Mouse (Mus musculus) limb, embryonic 13.5 days (tissue): Measurements from ENCODE around the gene Col19a1. TPM values are rescaled to one million over a fixed set of nuclear protein-coding genes. Genes with fewer than 3 reads are reported as not detected.

Source experiments
- ATAC-seq: fragments of 200-750 bp; cut with Nextera tagmentation; 2 replicates; pipeline ENCODE4 v1.8.0; 2017; ENCODE audit warnings: low read depth, moderate number of reproducible peaks, moderate TSS enrichment; ENCODE audit not compliant: low FRiP score
- H3K27ac ChIP-seq: fragments of 300-500 bp; sonication (generic); 2 replicates; pipeline ENCODE4 v1.5.1; 2015; ENCODE audit warnings: inconsistent platforms, mild to moderate bottlenecking, moderate library complexity
- H3K27me3 ChIP-seq: fragments of 300-500 bp; sonication (generic); 2 replicates; pipeline ENCODE4 v1.6.1; 2015; ENCODE audit warnings: mild to moderate bottlenecking, inconsistent platforms
- H3K36me3 ChIP-seq: fragments of 300-500 bp; sonication (generic); 2 replicates; pipeline ENCODE4 v1.6.1; 2015; ENCODE audit warnings: inconsistent platforms, mild to moderate bottlenecking, moderate library complexity
- H3K4me1 ChIP-seq: fragments of 300-500 bp; sonication (generic); 2 replicates; pipeline ENCODE4 v1.6.1; 2015; ENCODE audit warnings: inconsistent platforms
- H3K4me2 ChIP-seq: fragments of 300-500 bp; sonication (generic); replicated peaks from 2 replicates; pipeline ENCODE4 v1.6.1; 2015; ENCODE audit warnings: inconsistent platforms, mild to moderate bottlenecking, moderate library complexity
- H3K4me3 ChIP-seq: fragments of 300-500 bp; sonication (generic); 2 replicates; pipeline ENCODE4 v1.5.1; 2015; ENCODE audit warnings: moderate library complexity, mild to moderate bottlenecking, inconsistent platforms
- H3K9ac ChIP-seq: fragments of 300-500 bp; sonication (generic); 2 replicates; pipeline ENCODE4 v1.6.1; 2015; ENCODE audit warnings: mild to moderate bottlenecking, inconsistent platforms
- H3K9me3 ChIP-seq: fragments of 300-500 bp; sonication (generic); 2 replicates; pipeline ENCODE4 v1.6.1; 2016; ENCODE audit warnings: inconsistent platforms
- WGBS: fragments of 180-500 bp; shearing (Covaris S2); methylation state at CpG from one replicate; pipeline ENCODE4 v1.1.7; 2015; 5-methylcytosine and 5-hydroxymethylcytosine counted together
- polyA plus RNA-seq: library from polyadenylated mRNA; unstranded; fragments of >200 nt; fragmentation: Nextera tagmentation; extraction: Ambion mirVana; gene quantifications from 2 replicates; pipeline ENCODE4 v1.2.1, GENCODE M21; 2015

Col19a1 gene
- polyA plus RNA-seq, 1 experiment from 2014 or later: 6.5 TPM

GRCm38 (mm10) chr1:24240039-24240691, 347.1 kb downstream of the Col19a1 start:
- 14% methylated on average over 8 of the region's 8 CpGs for WGBS
- no peak for ATAC-seq
- H3K9me3 ChIP-seq: no peaks in the 10 kb centered on the region
- H3K27ac ChIP-seq: no peak overlapping the region
- H3K9ac ChIP-seq: no peak overlapping the region
- H3K4me3 ChIP-seq: no peak overlapping the region
- H3K4me2 ChIP-seq: peak overlapping the region; percentile 3; the same call in 1 of the 2 replicates
- peaks cover 5% of the 10 kb centered on the region for H3K36me3 ChIP-seq
- no peaks in the 10 kb centered on the region for H3K27me3 ChIP-seq
- H3K4me1 ChIP-seq: peaks cover 26% of the 10 kb centered on the region

DNA sequence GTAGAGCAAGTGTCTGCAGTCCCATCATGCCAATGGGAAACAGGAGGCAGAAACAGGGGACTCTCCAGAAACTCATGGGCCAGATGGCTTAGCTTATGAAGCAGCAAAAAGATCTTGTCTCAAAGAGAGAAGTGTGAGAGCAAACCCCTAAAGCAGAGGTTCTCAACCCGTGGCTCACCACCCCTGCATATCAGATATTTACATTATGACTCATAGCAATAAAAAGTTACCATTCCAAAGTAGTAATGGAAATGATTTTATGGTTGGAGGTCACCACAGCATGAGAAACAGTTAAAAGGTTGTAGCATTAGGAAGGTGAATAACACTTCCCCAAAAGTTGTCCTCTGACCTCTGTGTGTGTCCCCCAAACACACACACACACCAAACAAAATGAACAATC, 350.9 kb downstream of the Col19a1 start:
- no peak for ATAC-seq
- Histone ChIP-seq H3K27ac (no peak overlapping the region), H3K9me3 (no peaks in the 10 kb centered on the region), H3K4me1 (peaks cover 28% of the 10 kb centered on the region), H3K4me2 (no peak overlapping the region), H3K9ac (no peak overlapping the region), H3K27me3 (no peaks in the 10 kb centered on the region), H3K36me3 (peaks cover 11% of the 10 kb centered on the region), H3K4me3 (no peak overlapping the region)
- WGBS: 62% methylated on average over 1 of the region's 1 CpGs

DNA sequence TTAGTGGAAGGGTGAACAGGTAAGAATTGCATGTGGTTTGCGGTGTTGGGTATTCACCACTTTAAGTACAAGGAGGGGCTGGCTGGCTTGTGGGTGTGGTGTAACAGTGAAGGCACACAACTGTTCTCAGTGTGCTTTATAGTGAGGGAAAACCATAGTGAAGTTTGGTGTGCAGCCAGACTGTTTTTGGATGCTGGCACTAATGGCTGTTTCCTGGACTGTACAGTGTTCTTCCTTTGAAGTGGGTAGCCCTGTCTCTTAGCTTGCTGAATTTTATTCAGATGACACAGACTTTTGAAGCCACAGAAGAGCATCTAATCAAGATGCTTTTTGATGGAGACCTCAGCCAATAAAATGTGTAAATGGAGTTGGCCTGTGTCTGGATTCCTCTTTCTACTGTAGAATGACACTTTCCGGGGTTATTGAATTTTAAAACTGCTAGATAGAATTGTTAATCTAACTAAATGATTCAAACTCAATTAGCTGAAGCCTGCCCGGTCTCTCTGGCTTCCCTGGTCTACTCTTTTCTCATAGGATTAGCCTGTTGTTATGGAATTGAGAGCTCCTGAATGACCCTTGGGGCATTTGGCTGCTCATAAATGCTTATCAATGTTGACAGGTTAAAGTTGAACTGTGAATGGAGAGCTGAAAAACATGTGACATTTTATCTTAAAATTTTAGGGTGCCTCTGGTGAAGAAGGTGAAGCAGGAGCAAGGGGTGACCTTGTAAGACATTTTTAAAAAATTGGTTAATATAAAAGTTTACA, 355.6 kb downstream of the Col19a1 start:
- no peak for ATAC-seq
- peaks cover 7% of the 10 kb centered on the region for H3K36me3 ChIP-seq
- H3K4me3 ChIP-seq: no peak overlapping the region
- peaks cover 18% of the 10 kb centered on the region for H3K4me1 ChIP-seq
- no peak overlapping the region for H3K4me2 ChIP-seq
- 76% methylated on average over 3 of the region's 3 CpGs for WGBS
- H3K9ac ChIP-seq: no peak overlapping the region
- no peaks in the 10 kb centered on the region for H3K27me3 ChIP-seq
- H3K9me3 ChIP-seq: no peaks in the 10 kb centered on the region
- no peak overlapping the region for H3K27ac ChIP-seq

DNA sequence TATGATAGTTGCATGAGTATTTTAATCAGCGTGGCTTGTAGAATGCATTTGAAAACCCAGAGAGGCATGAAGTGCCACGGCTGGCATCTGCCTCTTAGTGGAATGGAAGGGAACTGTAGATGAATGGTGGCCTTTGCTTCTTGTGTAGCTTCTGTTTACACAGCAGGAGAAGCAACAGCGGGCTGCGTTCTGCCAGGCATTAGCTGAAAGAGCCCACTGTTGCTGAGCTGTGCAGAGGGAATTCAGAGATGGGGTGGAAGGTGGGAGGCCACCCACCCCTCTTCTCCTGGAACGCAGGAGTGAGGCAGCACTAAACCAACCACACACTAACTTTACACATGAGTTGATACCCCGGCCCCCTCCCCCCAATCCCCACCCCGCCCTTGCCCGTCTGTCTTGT, 356.8 kb downstream of the Col19a1 start:
- no peaks in the 10 kb centered on the region for H3K27me3 ChIP-seq
- 51% methylated on average over 8 of the region's 8 CpGs for WGBS
- ATAC-seq: peak; percentile 70; the same call in 1 of the 2 replicates
- no peak overlapping the region for H3K9ac ChIP-seq
- H3K9me3 ChIP-seq: no peaks in the 10 kb centered on the region
- no peak overlapping the region for H3K4me2 ChIP-seq
- H3K4me3 ChIP-seq: no peak overlapping the region
- peaks cover 10% of the 10 kb centered on the region for H3K36me3 ChIP-seq
- peak overlapping the region; percentile 58; the same call in 1 of the 2 replicates for H3K27ac ChIP-seq
- H3K4me1 ChIP-seq: peaks cover 27% of the 10 kb centered on the region

DNA sequence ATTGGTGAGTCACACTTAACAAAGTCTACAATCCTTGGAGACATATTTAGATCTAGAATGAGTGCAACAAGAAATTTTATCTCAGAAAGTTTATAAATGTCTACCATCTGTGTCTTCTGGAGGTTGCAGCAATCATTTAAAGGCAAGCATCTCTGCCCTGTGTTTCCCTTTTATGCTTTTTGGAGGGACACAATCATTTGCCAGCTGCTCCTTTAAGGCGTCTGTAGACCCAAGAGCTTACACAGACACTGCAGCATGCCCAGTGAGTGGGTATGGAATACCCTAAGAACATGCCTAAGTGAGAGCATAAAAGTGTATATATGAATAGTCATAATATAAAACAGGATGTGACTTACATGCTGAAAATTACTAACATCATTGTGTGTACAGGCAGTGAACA, 357.7 kb downstream of the Col19a1 start:
- Histone ChIP-seq H3K4me1 (peaks cover 27% of the 10 kb centered on the region), H3K9ac (no peak overlapping the region), H3K4me2 (no peak overlapping the region), H3K27me3 (no peaks in the 10 kb centered on the region), H3K36me3 (peaks cover 6% of the 10 kb centered on the region; the same call in 1 of the 2 replicates), H3K9me3 (no peaks in the 10 kb centered on the region), H3K4me3 (no peak overlapping the region), H3K27ac (peak overlapping the region; percentile 29; the same call in 1 of the 2 replicates)
- WGBS: 74% methylated on average over 1 of the region's 1 CpGs
- no peak for ATAC-seq

DNA sequence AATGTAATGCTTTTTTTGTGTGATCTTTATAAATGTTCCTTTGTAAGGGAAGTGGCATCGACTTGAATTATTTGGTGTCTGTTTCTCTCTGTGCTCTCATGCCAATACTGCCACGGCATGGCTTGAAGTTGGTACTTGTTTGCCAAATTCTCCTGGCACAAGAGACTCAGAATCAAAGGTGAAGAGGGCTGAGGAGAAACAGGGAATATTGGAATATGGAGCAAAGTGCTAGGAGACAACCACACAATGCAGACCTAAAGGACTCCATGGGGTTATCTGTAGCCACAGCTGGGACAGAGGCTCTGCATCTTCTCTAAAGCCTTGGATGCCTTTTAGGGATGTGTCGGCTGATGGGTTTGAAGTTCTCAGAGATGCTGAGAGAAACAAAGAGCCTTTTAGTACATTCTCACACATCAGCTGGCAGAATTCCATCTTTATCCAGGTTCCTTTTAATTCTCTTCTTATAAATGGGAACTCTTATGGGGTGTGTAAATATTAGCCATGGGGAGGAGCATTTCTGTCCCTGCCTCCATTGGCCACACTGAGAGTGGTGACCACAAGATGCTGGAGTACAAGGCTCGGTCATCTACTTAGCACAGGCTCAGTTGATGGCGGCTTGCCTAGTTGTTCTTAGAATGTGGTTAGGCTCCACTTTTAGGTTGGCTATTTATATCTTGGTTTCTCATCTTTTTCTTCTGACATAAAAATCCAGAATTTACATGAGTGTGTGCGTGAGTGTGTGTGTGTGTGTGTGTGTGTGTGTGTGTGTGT, 360.1 kb downstream of the Col19a1 start:
- H3K9me3 ChIP-seq: no peaks in the 10 kb centered on the region
- no peak overlapping the region for H3K4me2 ChIP-seq
- 77% methylated on average over 6 of the region's 6 CpGs for WGBS
- H3K9ac ChIP-seq: 0 out of 2 replicates have a peak overlapping the region, but pooled peaks have one; percentile 8
- no peak for ATAC-seq
- H3K27me3 ChIP-seq: no peaks in the 10 kb centered on the region
- peaks cover 19% of the 10 kb centered on the region for H3K36me3 ChIP-seq
- peak overlapping the region; percentile 39; the same call in 1 of the 2 replicates for H3K27ac ChIP-seq
- peaks cover 27% of the 10 kb centered on the region for H3K4me1 ChIP-seq
- no peak overlapping the region for H3K4me3 ChIP-seq

- Histone ChIP-seq H3K4me2 (no peak overlapping the region), H3K9ac (no peak overlapping the region), H3K4me3 (no peak overlapping the region), H3K27ac (peak overlapping the region; percentile 64), H3K4me1 (peaks cover 22% of the 10 kb centered on the region), H3K36me3 (peaks cover 27% of the 10 kb centered on the region), H3K9me3 (no peaks in the 10 kb centered on the region), H3K27me3 (no peaks in the 10 kb centered on the region)
- 64% methylated on average over 4 of the region's 4 CpGs for WGBS
- peak; percentile 89 for ATAC-seq
These were observed 361.3 kb downstream of the Col19a1 start for GRCm38 (mm10) chr1:24225825-24226526.

DNA sequence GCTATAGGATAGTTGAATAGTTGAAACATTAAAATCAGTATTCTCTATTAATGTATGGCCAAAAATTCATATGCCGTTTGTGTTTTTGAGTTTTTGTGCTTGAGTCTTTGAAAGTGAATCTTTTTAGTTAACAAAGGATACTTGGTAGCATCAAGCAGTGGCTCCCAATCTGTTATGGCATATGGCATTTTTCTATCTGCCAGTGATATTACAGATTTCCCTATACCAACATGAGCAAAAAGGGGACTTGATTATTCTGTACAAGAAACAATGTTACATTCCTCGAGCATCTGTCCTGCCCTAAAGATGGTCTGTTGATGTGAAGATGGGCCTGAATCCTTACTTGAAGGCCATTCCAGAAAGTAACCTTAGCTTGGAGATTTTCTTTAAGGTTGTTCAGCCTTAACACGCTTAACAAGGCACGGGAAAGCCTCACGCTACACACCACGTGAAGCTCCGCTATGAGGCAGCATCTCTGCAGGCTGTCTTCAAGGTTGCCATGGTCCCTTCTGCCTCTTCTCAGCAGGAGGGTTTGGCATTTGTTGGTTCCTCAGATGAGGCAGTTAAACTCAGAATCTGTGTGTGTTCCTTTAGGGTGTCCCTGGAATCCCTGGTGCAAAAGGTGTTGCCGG, 364.2 kb downstream of the Col19a1 start:
- 87% methylated on average over 8 of the region's 8 CpGs for WGBS
- peaks cover 24% of the 10 kb centered on the region for H3K4me1 ChIP-seq
- H3K9ac ChIP-seq: no peak overlapping the region
- H3K36me3 ChIP-seq: peaks cover 30% of the 10 kb centered on the region
- no peak for ATAC-seq
- H3K4me3 ChIP-seq: no peak overlapping the region
- no peaks in the 10 kb centered on the region for H3K9me3 ChIP-seq
- peak overlapping the region; percentile 28; the same call in 1 of the 2 replicates for H3K27ac ChIP-seq
- no peaks in the 10 kb centered on the region for H3K27me3 ChIP-seq
- no peak overlapping the region for H3K4me2 ChIP-seq

DNA sequence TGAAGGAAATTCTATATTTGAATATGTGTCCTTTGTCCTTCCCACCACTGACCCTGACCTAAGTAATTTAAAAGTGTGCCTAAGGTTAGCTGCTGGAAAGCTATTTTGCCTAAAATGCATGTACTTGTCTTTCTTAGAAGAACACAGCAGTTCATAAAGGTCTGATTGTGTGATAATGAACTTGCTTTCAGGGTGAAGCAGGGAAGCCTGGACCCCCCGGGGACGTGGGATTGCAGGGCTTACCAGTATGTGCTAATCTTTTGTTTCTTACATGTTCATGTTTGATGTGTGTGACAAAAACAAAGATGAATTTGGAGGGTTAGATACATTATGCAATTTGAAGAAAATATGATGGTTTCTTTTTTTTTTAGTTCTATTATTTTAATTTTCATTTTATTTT, 365.0 kb downstream of the Col19a1 start:
- no peaks in the 10 kb centered on the region for H3K27me3 ChIP-seq
- H3K4me2 ChIP-seq: no peak overlapping the region
- peaks cover 22% of the 10 kb centered on the region for H3K4me1 ChIP-seq
- 90% methylated on average over 2 of the region's 2 CpGs for WGBS
- H3K4me3 ChIP-seq: no peak overlapping the region
- ATAC-seq: no peak
- H3K9ac ChIP-seq: no peak overlapping the region
- peaks cover 30% of the 10 kb centered on the region for H3K36me3 ChIP-seq
- no peak overlapping the region for H3K27ac ChIP-seq
- no peaks in the 10 kb centered on the region for H3K9me3 ChIP-seq

GRCm38 (mm10) chr1:24219041-24219440, 368.2 kb downstream of the Col19a1 start:
- no peak for ATAC-seq
- no peak overlapping the region for H3K27ac ChIP-seq
- H3K4me3 ChIP-seq: no peak overlapping the region
- peaks cover 7% of the 10 kb centered on the region for H3K4me1 ChIP-seq
- H3K9me3 ChIP-seq: no peaks in the 10 kb centered on the region
- H3K27me3 ChIP-seq: no peaks in the 10 kb centered on the region
- H3K9ac ChIP-seq: no peak overlapping the region
- peaks cover 21% of the 10 kb centered on the region for H3K36me3 ChIP-seq
- H3K4me2 ChIP-seq: no peak overlapping the region
- WGBS: 36% methylated on average over 6 of the region's 6 CpGs
